Mouse (Mus musculus) ES-Bruce4 (cell line): Measurements from ENCODE around the gene Garnl3. TPM values are rescaled to one million over a fixed set of nuclear protein-coding genes. Genes with fewer than 3 reads are reported as not detected.

Experiments used
- H3K27ac ChIP-seq: 2 replicates; pipeline ENCODE4 v1.5.1; 2012; ENCODE audit warnings: low read length, inconsistent platforms; ENCODE audit not compliant: insufficient read depth
- H3K27me3 ChIP-seq: 2 replicates; pipeline ENCODE4 v1.6.1; 2012; ENCODE audit warnings: mild to moderate bottlenecking, low read length, inconsistent platforms; ENCODE audit not compliant: control insufficient read depth, poor library complexity, insufficient read depth, severe bottlenecking
- H3K36me3 ChIP-seq: 2 replicates; pipeline ENCODE4 v1.6.1; 2012; ENCODE audit warnings: inconsistent platforms, mild to moderate bottlenecking, low read length, moderate library complexity; ENCODE audit not compliant: control insufficient read depth, poor library complexity, insufficient read depth, severe bottlenecking
- H3K4me1 ChIP-seq: one replicate; pipeline ENCODE4 v1.8.1; 2011; ENCODE audit warnings: low read length; ENCODE audit not compliant: control insufficient read depth, insufficient read depth
- H3K4me3 ChIP-seq: 2 replicates; pipeline ENCODE4 v1.5.1; 2011; ENCODE audit warnings: low read depth, mild to moderate bottlenecking, low read length
- H3K9ac ChIP-seq: 2 replicates; pipeline ENCODE4 v1.6.1; 2012; ENCODE audit warnings: low read depth, mild to moderate bottlenecking, inconsistent platforms; ENCODE audit not compliant: poor library complexity, severe bottlenecking
- H3K9me3 ChIP-seq: replicated peaks from 2 replicates; pipeline ENCODE4 v1.6.1; 2012; ENCODE audit warnings: mild to moderate bottlenecking, low read length, inconsistent platforms; ENCODE audit not compliant: control insufficient read depth, poor library complexity, insufficient read depth, severe bottlenecking
- CTCF ChIP-seq: IDR thresholded peaks from one replicate; pipeline ENCODE4 v1.8.1; 2011; ENCODE audit warnings: low read depth, low read length
- EP300 ChIP-seq: IDR thresholded peaks from 2 replicates; pipeline ENCODE4 v1.6.1; 2011; ENCODE audit warnings: low read depth, low read length; ENCODE audit not compliant: insufficient read depth
- POLR2A ChIP-seq: IDR thresholded peaks from one replicate; pipeline ENCODE4 v1.8.1; 2011; ENCODE audit warnings: low read length; ENCODE audit not compliant: insufficient read depth
- polyA plus RNA-seq: library from polyadenylated mRNA; stranded (reverse); fragments of >200 nt; gene quantifications from 2 replicates; pipeline ENCODE4 v1.2.4, GENCODE M21; 2011; ENCODE audit warnings: low read depth; ENCODE audit not compliant: missing spikeins, insufficient read depth, insufficient read length

Gene Garnl3
- polyA plus RNA-seq, 1 experiment = 29.1 TPM

DNA sequence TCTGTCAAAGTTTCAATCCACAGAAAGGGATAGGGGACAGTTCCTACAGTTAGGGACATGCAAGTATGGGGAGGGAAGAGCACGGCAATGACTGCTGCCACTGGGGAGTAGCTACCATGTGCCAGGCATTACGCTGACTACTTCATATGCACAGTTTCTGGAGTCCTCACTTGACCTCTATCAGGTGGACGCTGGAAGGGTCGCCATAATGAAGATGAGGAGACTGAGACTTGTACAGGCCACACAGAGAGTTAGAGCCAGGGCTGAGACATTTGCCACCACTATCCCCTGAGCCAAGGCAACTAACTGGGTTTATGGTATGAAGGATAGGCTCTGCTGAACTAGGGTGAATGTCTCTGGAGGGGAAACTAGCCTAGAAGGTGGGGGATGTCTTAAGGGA lies 6.3 kb upstream of the Garnl3 start:
- Histone ChIP-seq H3K9ac (no peak overlapping the region), H3K27me3 (no peaks in the 10 kb centered on the region), H3K27ac (no peak overlapping the region), H3K4me1 (no peaks in the 10 kb centered on the region), H3K36me3 (no peaks in the 10 kb centered on the region), H3K4me3 (no peak overlapping the region), H3K9me3 (no peaks in the 10 kb centered on the region)
- TF ChIP-seq EP300 (no peak), POLR2A (no peak), CTCF (no peak)

- Histone ChIP-seq H3K4me3 (no peak overlapping the region), H3K27ac (no peak overlapping the region), H3K9ac (no peak overlapping the region), H3K36me3 (no peaks in the 10 kb centered on the region), H3K9me3 (no peaks in the 10 kb centered on the region), H3K27me3 (no peaks in the 10 kb centered on the region), H3K4me1 (no peaks in the 10 kb centered on the region)
- TF ChIP-seq POLR2A (no peak), EP300 (no peak), CTCF (no peak)
Measured at GRCm38 (mm10) chr2:33137244-33137643, 5.8 kb upstream of the Garnl3 start.

GRCm38 (mm10) chr2:33136366-33136765 lies 4.9 kb upstream of the Garnl3 start:
- TF ChIP-seq CTCF = no peak
- TF ChIP-seq EP300 = no peak
- no peak for TF ChIP-seq POLR2A
- Histone ChIP-seq H3K27ac (no peak overlapping the region), H3K4me3 (no peak overlapping the region), H3K27me3 (no peaks in the 10 kb centered on the region), H3K9ac (no peak overlapping the region), H3K9me3 (no peaks in the 10 kb centered on the region), H3K4me1 (no peaks in the 10 kb centered on the region), H3K36me3 (no peaks in the 10 kb centered on the region)

DNA sequence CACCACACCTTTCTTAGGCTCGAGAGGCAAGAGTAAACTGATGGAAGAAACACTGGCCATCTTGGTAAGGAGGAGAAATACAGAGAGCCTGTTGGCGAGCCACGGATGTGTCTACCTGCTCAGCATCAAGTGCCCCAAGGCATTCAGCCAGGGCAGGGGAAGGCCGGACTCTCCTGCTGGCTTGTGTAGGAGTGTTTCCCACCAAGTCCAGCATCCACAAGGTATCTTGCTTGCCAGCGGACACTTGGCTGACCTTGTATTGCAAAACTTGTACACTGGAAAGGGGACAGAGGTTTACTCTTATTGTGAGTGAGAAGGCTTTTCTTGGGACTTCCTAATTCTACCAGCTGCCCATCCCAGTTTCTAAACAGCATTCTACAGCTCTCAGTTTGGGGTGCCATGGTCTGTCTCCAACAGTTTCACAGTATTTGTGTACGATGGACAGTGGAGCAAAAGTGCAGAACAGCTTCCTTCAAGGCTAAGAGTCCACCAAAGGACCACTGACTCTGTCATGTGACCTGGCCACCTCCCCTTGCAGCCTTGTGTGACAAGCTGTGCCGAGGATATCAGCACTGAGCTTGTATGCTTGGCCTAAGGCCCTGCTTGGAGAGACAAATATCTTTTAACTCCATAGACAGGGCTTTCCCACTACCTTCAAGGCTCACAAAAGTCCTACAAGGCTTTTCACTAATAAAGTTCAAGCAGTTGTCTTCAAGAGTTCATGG lies 3.5 kb upstream of the Garnl3 start:
- H3K36me3 ChIP-seq = no peaks in the 10 kb centered on the region
- H3K4me3 ChIP-seq = no peak overlapping the region
- no peaks in the 10 kb centered on the region for H3K9me3 ChIP-seq
- no peak overlapping the region for H3K27ac ChIP-seq
- no peak overlapping the region for H3K9ac ChIP-seq
- no peaks in the 10 kb centered on the region for H3K4me1 ChIP-seq
- no peaks in the 10 kb centered on the region for H3K27me3 ChIP-seq
- TF ChIP-seq EP300 (no peak), CTCF (no peak), POLR2A (no peak)

DNA sequence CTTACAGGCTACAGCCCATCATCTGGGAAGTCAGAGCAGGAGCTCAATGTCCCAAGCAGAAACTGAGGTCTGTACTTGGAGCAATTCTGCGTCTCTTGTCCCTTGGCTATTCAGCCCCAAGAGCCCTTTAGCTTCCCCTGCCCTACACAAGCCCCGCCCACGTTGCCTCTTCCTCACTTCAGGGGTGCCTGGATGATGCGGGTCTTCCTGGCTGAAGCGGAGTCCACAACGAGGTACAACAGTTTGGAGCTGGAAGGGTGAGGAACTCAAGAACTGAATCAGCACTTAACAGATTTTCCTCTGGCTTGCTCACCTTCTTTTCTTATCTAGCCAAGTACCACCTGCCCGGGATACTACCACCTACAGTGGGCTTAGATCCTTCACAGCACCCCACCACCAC lies 852 bp upstream of the Garnl3 start:
- Histone ChIP-seq H3K27me3 (no peaks in the 10 kb centered on the region), H3K27ac (no peak overlapping the region), H3K36me3 (no peaks in the 10 kb centered on the region), H3K4me1 (no peaks in the 10 kb centered on the region), H3K4me3 (no peak overlapping the region), H3K9me3 (no peaks in the 10 kb centered on the region), H3K9ac (no peak overlapping the region)
- TF ChIP-seq EP300 = no peak
- no peak for TF ChIP-seq CTCF
- no peak for TF ChIP-seq POLR2A

GRCm38 (mm10) chr2:33130526-33131483 lies 649 bp downstream of the Garnl3 start:
- Histone ChIP-seq H3K36me3 (no peaks in the 10 kb centered on the region), H3K4me1 (no peaks in the 10 kb centered on the region), H3K4me3 (peak overlapping the region; percentile 92), H3K9ac (peak overlapping the region; percentile 74), H3K9me3 (no peaks in the 10 kb centered on the region), H3K27ac (no peak overlapping the region), H3K27me3 (no peaks in the 10 kb centered on the region)
- no peak for TF ChIP-seq POLR2A
- TF ChIP-seq EP300 = no peak
